Mouse (Mus musculus) kidney, postnatal 0 days (tissue): ENCODE results near the gene Abi1. TPM values are rescaled to one million over a fixed set of nuclear protein-coding genes. Genes with fewer than 3 reads are reported as not detected.

Source experiments
- ATAC-seq: fragments of 200-750 bp; cut with Nextera tagmentation; replicated peaks from 2 replicates; pipeline ENCODE4 v1.8.0; 2017; ENCODE audit warnings: low read depth, moderate number of reproducible peaks, moderate TSS enrichment, moderate library complexity; ENCODE audit not compliant: low FRiP score
- DNase-seq: peaks from one replicate; pipeline ENCODE4 v3.0.0-alpha.2; 2016; ENCODE audit warnings: low spot score
- H3K27ac ChIP-seq: fragments of 300-500 bp; sonication (generic); 2 replicates; pipeline ENCODE4 v1.5.1; 2014; ENCODE audit warnings: mild to moderate bottlenecking
- H3K27me3 ChIP-seq: fragments of 300-500 bp; sonication (generic); 2 replicates; pipeline ENCODE4 v1.6.1; 2014; ENCODE audit warnings: low read length, mixed read lengths; ENCODE audit not compliant: insufficient read depth
- H3K36me3 ChIP-seq: fragments of 300-500 bp; sonication (generic); 2 replicates; pipeline ENCODE4 v1.6.1; 2014; ENCODE audit warnings: low read length, mixed read lengths; ENCODE audit not compliant: insufficient read depth
- H3K4me1 ChIP-seq: fragments of 300-500 bp; sonication (generic); replicated peaks from 2 replicates; pipeline ENCODE4 v1.6.1; 2014; ENCODE audit warnings: antibody characterized with exemption, low read length, mixed read lengths; ENCODE audit not compliant: insufficient read depth
- H3K4me2 ChIP-seq: fragments of 300-500 bp; sonication (generic); 2 replicates; pipeline ENCODE4 v1.6.1; 2014; ENCODE audit warnings: mild to moderate bottlenecking, low read length, moderate library complexity, mixed read lengths
- H3K4me3 ChIP-seq: fragments of 300-500 bp; sonication (generic); replicated peaks from 2 replicates; pipeline ENCODE4 v1.5.1; 2014; ENCODE audit warnings: low read depth, low read length
- H3K9ac ChIP-seq: fragments of 300-500 bp; sonication (generic); 2 replicates; pipeline ENCODE4 v1.6.1; 2014; ENCODE audit warnings: low read depth, low read length
- H3K9me3 ChIP-seq: fragments of 300-500 bp; sonication (generic); replicated peaks from 2 replicates; pipeline ENCODE4 v1.6.1; 2016; ENCODE audit warnings: low read length, inconsistent platforms, mixed read lengths
- CTCF ChIP-seq: IDR thresholded peaks from 2 replicates; pipeline ENCODE4 v1.5.1; 2016; ENCODE audit warnings: antibody characterized with exemption, low read depth, mild to moderate bottlenecking, moderate library complexity
- WGBS: fragments of 180-500 bp; shearing (Covaris S2); extraction: QIAGEN DNeasy Blood & Tissue Kit; methylation state at CpG from one replicate; pipeline ENCODE4 v1.1.7; 2014; 5-methylcytosine and 5-hydroxymethylcytosine counted together
- polyA plus RNA-seq: library from polyadenylated mRNA; unstranded; fragments of >200 nt; fragmentation: Nextera tagmentation; extraction: Ambion mirVana; gene quantifications from 2 replicates; pipeline ENCODE4 v1.2.1, GENCODE M21; 2015

Abi1 gene
- polyA plus RNA-seq, 1 experiment from 2014 or later = 41.0 TPM

GRCm38 (mm10) chr2:23034692-23035435 is 5.2 kb downstream of the Abi1 start:
- no peak for DNase-seq

GRCm38 (mm10) chr2:23030631-23031030 is 9.4 kb downstream of the Abi1 start:
- no peak overlapping the region for H3K9ac ChIP-seq
- H3K36me3 ChIP-seq = no peaks in the 10 kb centered on the region
- no peaks in the 10 kb centered on the region for H3K4me1 ChIP-seq
- H3K27me3 ChIP-seq = no peaks in the 10 kb centered on the region
- H3K27ac ChIP-seq = no peak overlapping the region
- H3K4me2 ChIP-seq = no peak overlapping the region
- 96% methylated on average over 4 of the region's 4 CpGs for WGBS
- H3K9me3 ChIP-seq = no peaks in the 10 kb centered on the region
- H3K4me3 ChIP-seq = no peak overlapping the region
- no peak for TF ChIP-seq CTCF
- ATAC-seq (no peak), DNase-seq (no peak)

More at GRCm38 (mm10) chr2:23034692-23035435, 5.2 kb downstream of the Abi1 start:
- ATAC-seq = no peak
- 75% methylated on average over 3 of the region's 3 CpGs for WGBS
- no peak for TF ChIP-seq CTCF
- Histone ChIP-seq H3K36me3 (no peaks in the 10 kb centered on the region), H3K4me3 (no peak overlapping the region), H3K27me3 (no peaks in the 10 kb centered on the region), H3K9ac (no peak overlapping the region), H3K4me1 (peaks cover 10% of the 10 kb centered on the region; the same call in 1 of the 2 replicates), H3K4me2 (no peak overlapping the region), H3K9me3 (no peaks in the 10 kb centered on the region), H3K27ac (no peak overlapping the region)

- H3K4me3 ChIP-seq = no peak overlapping the region
- no peaks in the 10 kb centered on the region for H3K27me3 ChIP-seq
- TF ChIP-seq CTCF = no peak
- no peak overlapping the region for H3K4me2 ChIP-seq
- DNase-seq (no peak), ATAC-seq (no peak)
- 90% methylated on average over 4 of the region's 4 CpGs for WGBS
- no peaks in the 10 kb centered on the region for H3K9me3 ChIP-seq
- no peaks in the 10 kb centered on the region for H3K36me3 ChIP-seq
- H3K9ac ChIP-seq = no peak overlapping the region
- no peak overlapping the region for H3K27ac ChIP-seq
- H3K4me1 ChIP-seq = no peaks in the 10 kb centered on the region
These were observed 11.2 kb downstream of the Abi1 start for GRCm38 (mm10) chr2:23028826-23029225.

GRCm38 (mm10) chr2:23026379-23026778 is 13.7 kb downstream of the Abi1 start:
- no peaks in the 10 kb centered on the region for H3K9me3 ChIP-seq
- H3K4me1 ChIP-seq = no peaks in the 10 kb centered on the region; the same call in 1 of the 2 replicates
- H3K4me2 ChIP-seq = no peak overlapping the region
- ATAC-seq (no peak), DNase-seq (no peak)
- 72% methylated on average over 1 of the region's 1 CpGs for WGBS
- H3K27me3 ChIP-seq = no peaks in the 10 kb centered on the region
- no peak overlapping the region for H3K27ac ChIP-seq
- H3K4me3 ChIP-seq = no peak overlapping the region
- no peak overlapping the region for H3K9ac ChIP-seq
- no peaks in the 10 kb centered on the region for H3K36me3 ChIP-seq
- no peak for TF ChIP-seq CTCF

GRCm38 (mm10) chr2:23023714-23024282 is 16.2 kb downstream of the Abi1 start:
- H3K9me3 ChIP-seq = no peaks in the 10 kb centered on the region
- DNase-seq (no peak), ATAC-seq (no peak)
- no peak overlapping the region for H3K27ac ChIP-seq
- H3K4me2 ChIP-seq = no peak overlapping the region
- no peaks in the 10 kb centered on the region; the same call in 1 of the 2 replicates for H3K4me1 ChIP-seq
- H3K4me3 ChIP-seq = no peak overlapping the region
- 80% methylated on average over 4 of the region's 4 CpGs for WGBS
- no peak for TF ChIP-seq CTCF
- no peak overlapping the region for H3K9ac ChIP-seq
- H3K36me3 ChIP-seq = no peaks in the 10 kb centered on the region
- no peaks in the 10 kb centered on the region for H3K27me3 ChIP-seq

- Histone ChIP-seq H3K4me3 (no peak overlapping the region), H3K27me3 (no peaks in the 10 kb centered on the region), H3K9me3 (no peaks in the 10 kb centered on the region), H3K4me1 (no peaks in the 10 kb centered on the region; the same call in 1 of the 2 replicates), H3K4me2 (no peak overlapping the region), H3K27ac (no peak overlapping the region), H3K9ac (no peak overlapping the region), H3K36me3 (no peaks in the 10 kb centered on the region)
- WGBS = 84% methylated on average over 3 of the region's 3 CpGs
- no peak for TF ChIP-seq CTCF
- no peak for ATAC-seq
- no peak for DNase-seq
These were observed 17.0 kb downstream of the Abi1 start for GRCm38 (mm10) chr2:23023023-23023422.
